Mouse (Mus musculus): Measurements from ENCODE around the gene Dgkz.

Dgkz gene

GRCm38 (mm10) chr2:91916346-91916977, 59.2 kb downstream of the Dgkz start:
- DNase-seq = no peak

- DNase-seq = no peak
These were observed 62.1 kb downstream of the Dgkz start for GRCm38 (mm10) chr2:91913328-91914110.

- DNase-seq = no peak
These were observed 63.0 kb downstream of the Dgkz start for GRCm38 (mm10) chr2:91912616-91913015.

GRCm38 (mm10) chr2:91906141-91906540, 69.5 kb downstream of the Dgkz start:
- DNase-seq = no peak

- DNase-seq = no peak
These were observed 70.9 kb downstream of the Dgkz start for GRCm38 (mm10) chr2:91904618-91905307.

- no peak for DNase-seq
These were observed 72.3 kb downstream of the Dgkz start for GRCm38 (mm10) chr2:91903171-91903925.

GRCm38 (mm10) chr2:91902336-91902735, 73.3 kb downstream of the Dgkz start:
- no peak for DNase-seq

GRCm38 (mm10) chr2:91900431-91900830, 75.2 kb downstream of the Dgkz start:
- no peak for DNase-seq

- no peak for DNase-seq
These were observed 76.5 kb downstream of the Dgkz start for GRCm38 (mm10) chr2:91899141-91899540.

GRCm38 (mm10) chr2:91897968-91898367, 77.7 kb downstream of the Dgkz start:
- DNase-seq = no peak

- no peak for DNase-seq
These were observed 80.3 kb downstream of the Dgkz start for GRCm38 (mm10) chr2:91895401-91895800.

GRCm38 (mm10) chr2:91894716-91895115, 80.9 kb downstream of the Dgkz start:
- no peak for DNase-seq

GRCm38 (mm10) chr2:91884616-91885015, 91.0 kb downstream of the Dgkz start:
- no peak for DNase-seq

GRCm38 (mm10) chr2:91883961-91884360, 91.7 kb downstream of the Dgkz start:
- DNase-seq = no peak
